Mouse (Mus musculus): ENCODE data around the gene Myod1.
A peak's percentile ranks its signal among the peaks of the same experiment; 100 is the strongest.

Myod1 gene

GRCm38 (mm10) chr7:46376172-46377007 is at the start of gene Myod1:
Gene Myod1 (plus strand): TSS chr7:46376474.
- no peak for DNase-seq (ENCODE audit: low spot score in 2 of 2)

GRCm38 (mm10) chr7:46327896-46328295 is 48.4 kb upstream of the Myod1 start:
- no peak for DNase-seq (ENCODE audit: low spot score in 2 of 2)

- no peak for DNase-seq (ENCODE audit: low spot score in 2 of 2)
These were observed 38.9 kb upstream of the Myod1 start for GRCm38 (mm10) chr7:46337397-46337796.

- DNase-seq (ENCODE audit: low spot score in 2 of 2): no peak
These were observed 36.5 kb upstream of the Myod1 start for GRCm38 (mm10) chr7:46339818-46340217.

DNA sequence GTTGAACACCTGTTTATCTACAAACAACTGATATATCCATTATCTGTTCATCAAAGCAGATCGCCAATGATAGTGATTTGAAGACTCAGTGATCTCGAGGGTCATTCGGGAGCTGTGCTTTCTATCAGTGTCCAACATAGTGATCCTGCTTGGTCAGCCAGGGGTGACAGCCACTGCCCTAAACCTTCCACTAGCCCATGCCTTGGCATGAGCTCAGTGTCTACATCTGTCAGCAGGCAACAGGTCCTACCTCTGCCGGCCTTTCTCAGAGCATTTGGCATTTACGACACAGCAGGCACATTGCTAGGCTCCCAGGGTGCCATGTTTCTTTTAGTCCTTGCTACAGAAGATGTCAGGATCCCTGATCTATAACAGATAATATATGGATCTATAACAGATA is 36.0 kb upstream of the Myod1 start:
- DNase-seq (ENCODE audit: low spot score in 2 of 2): no peak

DNA sequence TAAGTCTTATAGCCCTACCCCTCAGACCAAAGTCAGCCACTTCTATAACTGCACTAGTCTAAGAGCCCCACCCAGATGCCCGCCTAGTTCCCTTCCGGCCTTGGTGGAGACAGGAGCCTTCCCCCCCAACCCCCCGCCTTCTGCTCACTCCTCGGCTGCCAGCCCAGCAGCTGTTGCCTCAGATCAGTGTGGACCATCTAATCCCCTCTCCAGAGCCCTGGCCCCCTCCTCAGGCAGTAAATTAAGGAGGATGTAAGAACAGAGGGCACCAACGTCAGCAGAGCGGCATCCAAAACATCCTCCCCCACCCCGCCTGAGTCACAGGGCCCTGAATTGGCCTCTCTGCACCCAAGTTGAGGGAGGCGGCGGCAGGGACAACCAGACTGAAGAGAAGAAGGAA is 34.8 kb upstream of the Myod1 start:
- DNase-seq (ENCODE audit: low spot score in 2 of 2): no peak

GRCm38 (mm10) chr7:46347692-46348091 is 28.6 kb upstream of the Myod1 start:
- DNase-seq (ENCODE audit: low spot score in 2 of 2): no peak

DNA sequence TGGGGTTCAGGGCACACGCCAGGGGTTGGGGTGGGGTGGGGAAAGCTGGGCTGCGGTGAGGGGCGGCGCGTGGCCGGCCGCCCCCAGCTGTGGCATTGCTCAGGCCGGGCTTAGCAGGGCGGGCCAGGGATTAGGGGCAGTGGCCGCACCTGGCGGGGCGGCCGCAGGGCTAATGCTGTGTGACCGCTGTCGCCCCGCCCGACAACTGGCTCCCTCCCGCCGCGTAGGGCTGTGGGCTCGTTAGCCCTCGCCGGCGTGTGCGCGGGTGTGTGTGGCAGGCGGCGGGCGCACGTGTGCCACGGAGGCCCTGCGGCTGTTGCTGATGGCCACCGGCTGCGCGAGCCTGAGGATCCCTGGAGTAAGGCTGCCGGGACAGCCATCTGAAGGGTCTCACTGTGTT is 27.5 kb upstream of the Myod1 start:
- DNase-seq (ENCODE audit: low spot score in 2 of 2): no peak

- DNase-seq (ENCODE audit: low spot score in 2 of 2): no peak
These were observed 26.1 kb upstream of the Myod1 start for GRCm38 (mm10) chr7:46350119-46350702.

DNA sequence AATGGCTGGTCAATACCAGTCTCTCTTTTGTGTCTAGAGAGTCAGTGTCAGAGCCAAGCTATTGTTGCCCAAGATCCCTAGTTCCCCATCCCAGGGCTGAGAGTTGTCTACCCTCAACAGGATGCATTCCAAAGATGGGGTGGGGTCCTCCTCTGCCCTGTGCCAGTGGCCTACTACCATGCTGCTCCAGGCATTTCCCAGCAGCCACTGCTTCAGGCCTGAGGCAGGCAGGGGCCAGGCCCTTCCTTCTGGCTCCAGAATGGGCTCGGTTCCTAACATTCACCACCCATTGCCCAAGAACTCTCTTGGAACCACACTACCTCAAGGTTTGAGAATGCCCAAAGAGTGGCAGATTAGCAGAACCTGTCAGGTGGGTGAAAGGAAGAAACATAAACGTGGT is 23.5 kb upstream of the Myod1 start:
- DNase-seq (ENCODE audit: low spot score in 2 of 2): no peak

GRCm38 (mm10) chr7:46353216-46353615 is 23.1 kb upstream of the Myod1 start:
- DNase-seq (ENCODE audit: low spot score in 2 of 2): no peak

GRCm38 (mm10) chr7:46353875-46354274 is 22.4 kb upstream of the Myod1 start:
- DNase-seq (ENCODE audit: low spot score in 2 of 2): no peak

DNA sequence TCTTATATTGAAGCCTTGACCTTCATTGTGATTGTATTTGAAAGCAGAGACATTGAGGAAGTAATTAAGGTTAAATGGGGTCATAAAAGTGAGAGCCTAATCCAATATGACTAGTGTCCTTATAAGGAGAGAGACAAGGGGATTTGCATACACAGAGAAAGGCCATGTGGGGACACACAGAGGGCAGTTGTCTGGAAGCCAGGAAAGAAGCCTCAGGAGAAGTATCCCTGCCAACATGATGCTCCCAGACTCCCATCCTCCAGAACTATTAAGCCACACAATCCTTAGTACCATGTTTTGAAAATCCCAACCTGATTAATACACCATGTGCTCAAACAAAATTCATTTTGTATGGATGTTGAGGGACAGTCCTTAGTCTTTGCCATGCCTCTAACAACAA is 14.5 kb upstream of the Myod1 start:
- no peak for DNase-seq (ENCODE audit: low spot score in 2 of 2)

DNA sequence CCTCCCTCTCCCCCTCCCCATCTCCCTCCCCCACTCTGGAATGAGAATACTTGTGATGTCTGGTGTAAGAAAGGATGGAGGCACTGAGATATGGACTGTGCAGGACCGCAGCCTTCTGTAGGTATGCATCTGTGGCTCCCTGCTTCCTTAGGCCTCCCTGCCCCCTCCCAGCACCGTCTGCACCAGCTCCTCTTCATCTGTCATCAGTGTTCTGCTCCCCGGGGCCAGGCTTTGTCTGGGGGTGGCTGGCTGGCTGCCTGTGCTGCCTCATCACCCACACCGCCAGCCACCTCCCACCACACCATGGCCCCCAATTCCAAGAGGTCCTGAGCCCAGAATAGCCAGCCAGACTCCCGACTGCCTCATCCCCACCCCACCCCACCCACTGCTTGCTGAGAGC is 12.1 kb upstream of the Myod1 start:
- no peak for DNase-seq (ENCODE audit: low spot score in 2 of 2)

GRCm38 (mm10) chr7:46365810-46366209 is 10.5 kb upstream of the Myod1 start:
- DNase-seq (ENCODE audit: low spot score in 2 of 2): no peak

DNA sequence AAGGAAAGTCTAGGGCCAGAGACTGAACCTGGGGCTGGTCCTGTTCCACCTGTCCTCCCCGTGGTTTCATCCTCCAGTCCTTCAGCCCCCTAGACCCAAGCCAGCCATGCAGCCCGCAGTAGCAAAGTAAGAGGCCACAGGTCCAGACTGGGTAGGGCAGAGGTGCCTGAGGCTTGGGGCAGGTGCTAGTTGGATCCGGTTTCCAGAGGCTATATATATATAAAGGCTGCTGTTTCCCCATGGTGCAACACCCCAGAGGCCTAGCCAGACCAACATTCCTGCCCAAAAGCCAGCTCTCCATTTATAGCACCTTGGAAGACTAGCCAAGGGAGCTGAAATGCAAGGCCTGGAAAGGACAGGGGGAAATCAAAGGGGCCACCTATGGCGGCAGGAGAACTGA is 5.2 kb upstream of the Myod1 start:
- DNase-seq (ENCODE audit: low spot score in 2 of 2): no peak

GRCm38 (mm10) chr7:46377008-46377346 is 703 bp downstream of the Myod1 start:
- no peak for DNase-seq (ENCODE audit: low spot score in 2 of 2)

DNA sequence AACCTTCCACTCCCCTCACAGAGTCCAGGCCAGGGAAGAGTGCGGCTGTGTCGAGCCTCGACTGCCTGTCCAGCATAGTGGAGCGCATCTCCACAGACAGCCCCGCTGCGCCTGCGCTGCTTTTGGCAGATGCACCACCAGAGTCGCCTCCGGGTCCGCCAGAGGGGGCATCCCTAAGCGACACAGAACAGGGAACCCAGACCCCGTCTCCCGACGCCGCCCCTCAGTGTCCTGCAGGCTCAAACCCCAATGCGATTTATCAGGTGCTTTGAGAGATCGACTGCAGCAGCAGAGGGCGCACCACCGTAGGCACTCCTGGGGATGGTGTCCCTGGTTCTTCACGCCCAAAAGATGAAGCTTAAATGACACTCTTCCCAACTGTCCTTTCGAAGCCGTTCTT is 1.8 kb downstream of the Myod1 start:
- peak in 1 of 2 experiments; percentile 27 for DNase-seq (ENCODE audit: low spot score in 2 of 2)

DNA sequence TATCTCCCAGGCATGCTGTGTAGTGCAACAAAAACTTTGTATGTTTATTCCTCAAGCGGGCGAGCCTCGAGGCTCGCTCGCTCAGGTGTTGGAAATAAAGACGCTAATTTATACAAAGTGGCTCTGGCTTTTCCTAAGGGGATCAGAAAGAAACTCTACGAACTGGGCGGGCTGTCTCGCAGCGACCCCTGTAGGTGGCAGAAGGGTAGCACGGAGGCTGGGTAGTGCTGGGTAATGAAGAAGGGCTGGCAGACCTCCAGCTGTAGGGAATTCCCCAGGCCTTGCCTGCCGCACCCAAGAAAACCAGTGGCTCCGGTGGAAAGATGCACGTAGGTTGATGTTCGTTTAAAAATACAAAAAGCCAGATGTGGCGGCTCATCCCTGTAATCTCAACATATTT is 2.7 kb downstream of the Myod1 start:
- DNase-seq (ENCODE audit: low spot score in 2 of 2): peak in 1 of 2 experiments; percentile 44

- DNase-seq (ENCODE audit: low spot score in 2 of 2): no peak
These were observed 4.4 kb downstream of the Myod1 start for GRCm38 (mm10) chr7:46380625-46381024.

DNA sequence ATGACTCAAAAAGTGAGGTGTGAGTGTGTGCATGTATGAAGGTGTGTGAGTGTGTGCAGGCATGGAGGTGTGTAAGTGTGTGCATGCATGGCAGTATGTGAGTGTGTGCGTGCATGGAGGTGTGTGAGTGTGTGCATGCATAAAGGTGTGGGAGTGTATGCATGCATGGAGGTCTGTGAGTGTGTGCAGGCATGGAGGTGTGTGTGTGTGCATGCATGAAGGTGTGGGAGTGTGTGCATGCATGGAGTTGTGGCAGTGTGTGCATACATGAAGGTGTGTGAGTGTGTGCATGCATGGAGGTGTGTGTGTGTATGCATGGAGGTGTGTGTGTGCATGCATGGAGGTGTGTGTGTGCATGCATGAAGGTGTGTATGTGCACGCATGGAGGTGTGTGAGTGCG is 11.2 kb downstream of the Myod1 start:
- DNase-seq (ENCODE audit: low spot score in 2 of 2): no peak

- DNase-seq (ENCODE audit: low spot score in 2 of 2): peak in 1 of 2 experiments; percentile 20
These were observed 13.3 kb downstream of the Myod1 start for GRCm38 (mm10) chr7:46389456-46390085.

DNA sequence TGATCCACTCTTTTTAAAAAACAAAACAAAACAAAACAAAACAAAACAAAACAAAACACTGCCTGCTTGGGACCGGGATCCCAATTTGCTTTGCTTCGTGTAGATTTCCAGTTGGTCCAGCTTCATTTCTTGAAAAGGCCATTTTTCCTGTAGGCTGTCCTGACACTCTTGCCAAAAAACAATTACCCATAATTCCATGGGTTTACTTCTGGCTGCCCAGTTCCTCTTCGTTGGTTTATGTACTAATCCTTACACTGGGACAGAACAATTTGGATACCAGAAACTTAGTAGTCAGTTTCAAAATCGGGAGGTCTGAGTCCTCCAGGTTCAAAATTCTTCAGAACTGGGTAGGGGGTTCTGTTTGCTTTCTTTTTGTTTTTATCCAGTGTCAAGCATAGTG is 14.0 kb downstream of the Myod1 start:
- no peak for DNase-seq (ENCODE audit: low spot score in 2 of 2)
